ENCODE assay signal across 20 mouse cellular contexts in genomic region chr9:7775011-7775410, GRCm38 (mm10). TPM values are rescaled to one million over a fixed set of nuclear protein-coding genes. Genes with fewer than 3 reads are reported as not detected.
DNase-seq lines count a peak whose midpoint lies in the region; ATAC-seq and TF ChIP-seq lines count a peak whose summit lies in the region.
"Had no signal": no experiment of that assay in that cellular context is flagged by ENCODE, and none has a peak within 500 bp of the region (broad histone marks: within the 10 kb centered on the region; RNA-seq: fewer than 3 reads in every experiment).

No protein-coding gene starts in this region.

- H3K4me3 ChIP-seq in heart, embryonic 12.5 days = no peak overlapping the region
- no peak overlapping the region for H3K4me3 ChIP-seq in bone marrow macrophage, adult 2 months (ENCODE audit: insufficient read depth, low read length)
- H3K4me3 ChIP-seq: embryonic facial prominence, embryonic 12.5 days; forebrain, embryonic 15.5 days; heart, embryonic 10.5 days; heart, embryonic 15.5 days; intestine, embryonic 15.5 days had no signal

- 86% methylated on average over 2 of the region's 2 CpGs for WGBS in heart, embryonic 12.5 days

- H3K9ac ChIP-seq in heart, embryonic 12.5 days = no peak overlapping the region
- H3K9ac ChIP-seq: embryonic facial prominence, embryonic 12.5 days; forebrain, embryonic 15.5 days; heart, embryonic 15.5 days; hindbrain, embryonic 14.5 days; intestine, embryonic 15.5 days had no signal

- H3K27ac ChIP-seq in heart, embryonic 12.5 days (ENCODE audit: poor library complexity, severe bottlenecking) = no peak overlapping the region
- peak overlapping the region; percentile 38; the same call in 1 of the 2 replicates for H3K27ac ChIP-seq in bone marrow macrophage, adult 2 months (ENCODE audit: insufficient read depth, low read depth, low read length)
- H3K27ac ChIP-seq: embryonic facial prominence, embryonic 12.5 days; forebrain, embryonic 15.5 days; heart, embryonic 10.5 days; heart, embryonic 15.5 days; hindbrain, embryonic 14.5 days; intestine, embryonic 15.5 days had no signal

- no peak for TF ChIP-seq POLR2A in bone marrow macrophage, adult 2 months (IDR thresholded peaks at IDR 0.05; ENCODE audit: borderline replicate concordance, low read depth, low read length)

- H3K4me2 ChIP-seq in heart, embryonic 12.5 days = no peak overlapping the region
- H3K4me2 ChIP-seq: embryonic facial prominence, embryonic 12.5 days; forebrain, embryonic 15.5 days; heart, embryonic 15.5 days; hindbrain, embryonic 14.5 days; intestine, embryonic 15.5 days had no signal

- peaks cover 55% of the 10 kb centered on the region for H3K36me3 ChIP-seq in heart, embryonic 12.5 days
- H3K36me3 ChIP-seq: forebrain, embryonic 15.5 days had no signal

- peak; percentile 34 for DNase-seq in heart, adult 11 months
- no peak for DNase-seq in thymus, postnatal 14 days
- DNase-seq in embryo, embryonic 10.5 days (ENCODE audit: low spot score) = no peak
- DNase-seq in adrenal gland, adult 18-20 months (ENCODE audit: low spot score in 2 of 2) = no peak
- DNase-seq: adrenal gland, postnatal 10 days; cerebellum, adult 11 months; cerebellum, adult 8-10 months; cerebellum, postnatal 14 days; gastrocnemius, postnatal 25 days; heart, adult 18-20 months; heart, postnatal 14 days had no signal

- peaks cover 23% of the 10 kb centered on the region for H3K4me1 ChIP-seq in heart, embryonic 12.5 days (replicated peaks)
- H3K4me1 ChIP-seq in bone marrow macrophage, adult 2 months (ENCODE audit: control insufficient read depth, insufficient read depth, low read length) = peaks cover 31% of the 10 kb centered on the region
- H3K4me1 ChIP-seq: embryonic facial prominence, embryonic 12.5 days; forebrain, embryonic 15.5 days; intestine, embryonic 15.5 days had no signal

- no peaks in the 10 kb centered on the region for H3K9me3 ChIP-seq in heart, embryonic 12.5 days (replicated peaks)
- H3K9me3 ChIP-seq: embryonic facial prominence, embryonic 12.5 days; forebrain, embryonic 15.5 days; heart, embryonic 10.5 days; heart, embryonic 15.5 days; intestine, embryonic 15.5 days had no signal

- no peak for TF ChIP-seq CTCF in bone marrow macrophage, adult 2 months (IDR thresholded peaks at IDR 0.05; ENCODE audit: low read depth, low read length)

- H3K27me3 ChIP-seq in heart, embryonic 12.5 days (replicated peaks) = no peaks in the 10 kb centered on the region
- H3K27me3 ChIP-seq: embryonic facial prominence, embryonic 12.5 days; forebrain, embryonic 15.5 days; heart, embryonic 15.5 days; intestine, embryonic 15.5 days had no signal

- ATAC-seq in heart, embryonic 12.5 days (ENCODE audit: insufficient number of reproducible peaks, low FRiP score) = no peak
- ATAC-seq in megakaryocyte, adult 5-6 weeks (ENCODE audit: poor library complexity, severe bottlenecking) = peak; percentile 56
- ATAC-seq: forebrain, embryonic 15.5 days; intestine, embryonic 15.5 days had no signal

RNA-seq across cellular contexts. Expression of gene Tmem123, which starts 11.2 kb away (rescaled TPM):
- 119 and 125 TPM in 2 replicates for polyA plus RNA-seq in heart, embryonic 12.5 days (2016; fragmentation: Nextera tagmentation; extraction: Ambion mirVana)
- polyA plus RNA-seq in bone marrow macrophage, adult 2 months (2012; ENCODE audit: insufficient read depth, insufficient read length, missing spikeins) = 114 and 120 TPM in 2 replicates
- total RNA-seq in megakaryocyte, adult 5-6 weeks (2015) = 113 and 117 TPM in 2 replicates
- total RNA-seq in megakaryocyte, adult 5-6 weeks (2017) = 114 and 121 TPM in 2 replicates
- 100 to 1,000 TPM; 151 to 202 TPM for total RNA-seq in adrenal gland, adult 18-20 months (2021)
